In the genomic region with DNA sequence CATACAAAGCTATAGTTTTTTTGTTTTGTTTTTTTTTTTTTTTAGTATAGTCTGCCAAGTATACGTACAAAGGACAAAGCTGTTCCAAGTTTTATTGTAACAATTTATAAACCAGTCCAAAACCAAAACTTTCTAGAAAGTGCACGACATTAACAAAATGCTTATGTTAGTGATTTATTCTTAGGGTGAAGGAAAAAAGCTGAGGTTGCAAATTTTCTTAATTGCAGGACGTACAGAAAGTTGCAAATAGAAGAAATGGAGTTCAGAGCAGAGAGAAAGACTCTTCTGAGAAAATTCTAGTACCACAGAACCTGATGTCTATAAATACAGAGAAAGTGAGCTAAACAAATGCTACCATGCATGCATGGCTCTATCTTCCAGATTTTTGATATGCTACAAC, we compare ENCODE assay signal across 18 mouse cellular contexts.
A peak's percentile ranks its signal among the peaks of the same experiment; 100 is the strongest.
DNase-seq lines count a peak whose midpoint lies in the region; TF ChIP-seq lines count a peak whose summit lies in the region.
"Had no signal": no experiment of that assay in that cellular context is flagged by ENCODE, and none has a peak within 500 bp of the region (broad histone marks: within the 10 kb centered on the region; RNA-seq: fewer than 3 reads in every experiment).

No protein-coding gene starts in this region.

- H3K9me3 ChIP-seq in CH12.LX (replicated peaks; ENCODE audit: low read length) (peaks cover 6% of the 10 kb centered on the region), ES-E14 (ENCODE audit: control insufficient read depth, insufficient read depth, low read depth, low read length) (no peaks in the 10 kb centered on the region)
- H3K9me3 ChIP-seq: G1E had no signal

- H3K27me3 ChIP-seq in CH12.LX (replicated peaks) = no peaks in the 10 kb centered on the region
- H3K27me3 ChIP-seq: Patski had no signal

- no peak for TF ChIP-seq CTCF in CH12.LX (conservative IDR thresholded peaks at IDR 0.05 in 1 of 2, IDR thresholded peaks at IDR 0.05 in 1 of 2; ENCODE audit: low read depth in 2 of 2, low read length in 2 of 2)

- no peaks in the 10 kb centered on the region for H3K4me1 ChIP-seq in CH12.LX (ENCODE audit: control insufficient read depth in 1 of 2, insufficient read depth in 2 of 2)
- no peaks in the 10 kb centered on the region for H3K4me1 ChIP-seq in ES-E14 (ENCODE audit: control insufficient read depth in 2 of 2, insufficient read depth in 2 of 2, low read length in 2 of 2, poor library complexity in 1 of 2)

- no peak for TF ChIP-seq EP300 in CH12.LX (IDR thresholded peaks at IDR 0.05; ENCODE audit: low read length)

- no peak overlapping the region for H3K9ac ChIP-seq in CH12.LX (ENCODE audit: insufficient read depth, low read depth)
- H3K9ac ChIP-seq in ES-E14 (ENCODE audit: insufficient read depth, low read depth, low read length, poor library complexity, severe bottlenecking) = no peak overlapping the region

- H3K27ac ChIP-seq in CH12.LX (ENCODE audit: insufficient read depth, low read depth) (no peak overlapping the region), ES-E14 (ENCODE audit: insufficient read depth, low read depth, low read length, poor library complexity, severe bottlenecking) (no peak overlapping the region)

- TF ChIP-seq RAD21 in CH12.LX (IDR thresholded peaks at IDR 0.05; ENCODE audit: low read depth, low read length) = no peak

- no peak for TF ChIP-seq POLR2A in CH12.LX (IDR thresholded peaks at IDR 0.05; ENCODE audit: low read depth, low read length)

- in situ Hi-C loops in CH12.LX (cut with MboI; ENCODE audit: low pct_ligation_motif_present, low pct_unique_long_range_greater_than_20kb, low sequenced_read_pairs) = no loop called here
- in situ Hi-C loops in ES-E14 (cut with MboI; ENCODE audit: low sequenced_read_pairs in 2 of 2, unreplicated experiment in 2 of 2) = no loop called here

- H3K36me3 ChIP-seq in CH12.LX (replicated peaks in 1 of 2; ENCODE audit: control insufficient read depth in 1 of 2, insufficient read depth in 1 of 2, low read length in 1 of 2) = no peaks in the 10 kb centered on the region
- H3K36me3 ChIP-seq in ES-E14 (ENCODE audit: control insufficient read depth, insufficient read depth, low read length, poor library complexity, severe bottlenecking) = no peaks in the 10 kb centered on the region
- H3K36me3 ChIP-seq: G1E had no signal

- no peaks in the 10 kb centered on the region for H3K79me2 ChIP-seq in CH12.LX (replicated peaks; ENCODE audit: control insufficient read depth, extremely low read depth, insufficient read depth, poor library complexity, severe bottlenecking)

- intact Hi-C loops in left cerebral cortex, postnatal 14 days (cut with DNase I) = no loop called here

- H3K4me2 ChIP-seq in CH12.LX (ENCODE audit: insufficient read depth, low read depth, poor library complexity, severe bottlenecking) = no peak overlapping the region

- H3K4me3 ChIP-seq in CH12.LX (replicated peaks in 1 of 3; ENCODE audit: low read depth in 2 of 3, low read length in 2 of 3, poor library complexity in 1 of 3) = no peak overlapping the region
- no peak overlapping the region for H3K4me3 ChIP-seq in ES-E14 (ENCODE audit: insufficient read depth in 1 of 2, low read depth in 1 of 2, low read length in 2 of 2, poor library complexity in 1 of 2, severe bottlenecking in 1 of 2)

- dilution Hi-C loops in CH12.LX (cut with MboI; ENCODE audit: extremely low pct_ligation_motif_present, extremely low pct_unique_long_range_greater_than_20kb, low sequenced_read_pairs) = no loop called here

- no peak for DNase-seq in CH12.LX (ENCODE audit: extremely low read depth)
- DNase-seq in ES-E14 (ENCODE audit: low read depth, low spot score) = no peak
- DNase-seq in layer of hippocampus, adult 18-20 months (ENCODE audit: low spot score in 2 of 2) = no peak
- DNase-seq in left cerebral cortex, postnatal 14 days (ENCODE audit: low spot score in 2 of 2) = no peak
- DNase-seq: adrenal gland, adult 2 months; adrenal gland, adult 8-10 months; adrenal gland, postnatal 10 days; adrenal gland, postnatal 14 days; adrenal gland, postnatal 25 days; adrenal gland, postnatal 36 days; B cell, adult 2 months; cerebellum, adult 11 months; cerebellum, adult 11-12 months; cerebellum, adult 18-20 months; cerebellum, adult 2 months; cerebellum, adult 8-10 months had no signal

TF ChIP-seq in CH12.LX, 34 proteins besides CTCF, POLR2A, EP300 and RAD21:
- peak; percentile 62 for TF ChIP-seq MAFK (IDR thresholded peaks at IDR 0.05; ENCODE audit: insufficient replicate concordance, low read length)
- TF ChIP-seq TCF12 (IDR thresholded peaks at IDR 0.05; ENCODE audit: low read depth, low read length) = no peak
TF ChIP-seq in CH12.LX: peak in this region for 1.

TF ChIP-seq in ES-E14, 5 proteins besides CTCF, POLR2A, EP300 and RAD21:
- TF ChIP-seq HCFC1 (IDR thresholded peaks at IDR 0.05; ENCODE audit: borderline replicate concordance, insufficient read depth, low read length) = no peak
- TF ChIP-seq CHD2 (IDR thresholded peaks at IDR 0.05; ENCODE audit: low read depth, low read length) = no peak
- no peak for TF ChIP-seq ZC3H11A (IDR thresholded peaks at IDR 0.05; ENCODE audit: borderline replicate concordance, low read depth, low read length)
- peak; percentile 65; the same call in 1 of the 2 replicates for TF ChIP-seq MAFK (IDR thresholded peaks at IDR 0.05; ENCODE audit: insufficient read depth, low read depth, low read length)
- no peak for TF ChIP-seq ZNF384 (IDR thresholded peaks at IDR 0.05; ENCODE audit: low read depth, low read length)
